Mouse (Mus musculus) olfactory bulb, adult 2 months (tissue): Measurements from ENCODE around the gene Pom121l2.

Experiments used
- CTCF ChIP-seq: fragments of 200-500 bp; IDR thresholded peaks from 2 replicates; pipeline ENCODE4 v1.5.1; 2012; ENCODE audit warnings: low read depth, mild to moderate bottlenecking, low read length, moderate library complexity; ENCODE audit not compliant: insufficient read depth
- POLR2A ChIP-seq: fragments of 200-500 bp; IDR thresholded peaks from 2 replicates; pipeline ENCODE4 v1.6.1; 2012; ENCODE audit warnings: mild to moderate bottlenecking, low read depth, low read length, moderate library complexity; ENCODE audit not compliant: insufficient read depth

- no peak for TF ChIP-seq CTCF
- no peak for TF ChIP-seq POLR2A
These were observed 28.6 kb downstream of the Pom121l2 start, which contains the start of gene Prss16 for GRCm38 (mm10) chr13:22009642-22010041.
